Mouse (Mus musculus) adrenal gland (tissue): Measurements from ENCODE around the gene Mucl3.

Experiments
- intact Hi-C: fragments of 180-260 bp; cut with DNase I; formaldehyde crosslinking; loops from one replicate; pipeline ENCODE4 v1.15.1; 2025

The Mucl3 gene

DNA sequence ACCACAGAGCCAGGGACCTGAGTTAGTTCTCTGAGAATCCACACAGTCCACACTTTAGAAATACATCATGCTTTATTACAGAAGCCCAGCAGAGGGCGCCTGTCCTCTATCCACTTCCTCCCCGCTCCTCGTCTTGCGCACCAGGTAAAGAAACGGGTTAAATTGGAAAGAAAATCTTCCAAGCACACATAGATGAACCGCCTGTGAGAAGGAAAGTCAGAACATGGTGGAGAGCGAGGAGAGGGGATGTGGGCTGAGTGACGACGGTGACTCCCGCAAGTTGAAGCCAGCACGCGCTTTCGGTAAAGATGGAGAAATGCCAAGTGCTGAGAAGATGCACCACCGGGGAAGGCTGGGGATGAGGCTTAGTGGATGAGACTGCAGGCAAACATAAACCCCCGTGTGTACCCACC lies 7.8 kb downstream of the Mucl3 start:
- intact Hi-C loops = loop anchor here (2.0 kb wide), 1 partner anchor 31 kb away; the partner anchor contains the start of gene Vars2

DNA sequence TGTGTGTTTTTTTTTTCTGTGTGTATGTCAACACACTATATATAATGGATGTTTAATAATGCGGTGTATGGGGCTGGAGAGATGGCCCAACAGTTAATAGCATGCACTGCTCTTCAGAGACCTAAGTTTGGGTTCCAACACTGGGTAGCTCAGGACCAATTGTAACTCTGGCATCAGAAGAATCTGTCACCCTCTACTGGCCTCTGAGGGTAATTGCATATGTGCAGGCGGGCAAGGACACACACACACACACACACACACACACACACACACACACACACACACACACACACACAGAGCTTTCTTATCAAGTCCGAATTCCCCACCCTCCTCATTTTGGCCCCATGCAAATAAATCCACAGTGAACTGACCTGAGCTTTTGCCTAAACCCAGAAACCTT lies 8.3 kb downstream of the Mucl3 start:
- intact Hi-C loops = no loop called here

DNA sequence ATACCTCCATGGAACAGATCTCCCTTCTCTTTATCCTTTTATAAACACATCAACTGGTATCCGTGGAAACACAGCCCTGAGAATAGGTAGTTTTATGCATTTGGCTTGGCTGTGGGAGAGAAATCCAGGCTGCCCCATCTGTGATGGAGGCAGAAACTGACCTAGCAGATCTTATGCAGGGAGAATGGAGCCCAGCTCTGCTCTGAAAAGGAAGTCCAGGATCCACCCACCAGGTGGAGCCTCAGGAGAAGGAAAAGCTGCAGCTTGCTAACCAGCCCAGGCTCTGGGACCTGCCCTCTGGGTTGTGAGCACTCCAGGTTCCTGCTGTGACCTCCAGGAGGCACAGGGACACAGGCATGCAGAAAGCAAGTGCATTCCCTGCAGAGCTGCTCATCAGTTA lies 9.5 kb downstream of the Mucl3 start:
- intact Hi-C loops = no loop called here

DNA sequence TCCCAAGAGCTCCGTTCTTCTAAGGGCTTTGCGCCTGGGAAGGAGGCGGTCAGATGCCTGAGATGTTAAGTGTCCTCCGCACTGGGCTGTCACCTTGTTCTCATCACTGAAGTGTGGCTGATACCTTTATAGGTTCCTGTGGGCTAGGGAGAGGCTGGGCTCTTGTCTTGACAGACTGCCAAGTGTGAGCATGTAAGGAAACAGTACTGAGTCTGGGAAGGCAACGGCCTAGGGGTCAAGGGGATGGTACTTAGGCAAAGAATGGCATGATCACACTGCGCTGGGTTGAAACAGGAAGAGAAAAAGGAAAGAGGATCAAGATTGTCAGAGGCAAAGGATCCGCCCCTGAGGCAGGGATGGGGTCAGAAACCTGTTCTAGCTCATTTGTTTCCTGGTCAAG lies 17.0 kb downstream of the Mucl3 start, which contains the start of gene Gm9573:
TSS of gene Gm9573 (minus strand) at position 101 of the 400 bp plus-strand sequence.
- intact Hi-C loops = no loop called here

DNA sequence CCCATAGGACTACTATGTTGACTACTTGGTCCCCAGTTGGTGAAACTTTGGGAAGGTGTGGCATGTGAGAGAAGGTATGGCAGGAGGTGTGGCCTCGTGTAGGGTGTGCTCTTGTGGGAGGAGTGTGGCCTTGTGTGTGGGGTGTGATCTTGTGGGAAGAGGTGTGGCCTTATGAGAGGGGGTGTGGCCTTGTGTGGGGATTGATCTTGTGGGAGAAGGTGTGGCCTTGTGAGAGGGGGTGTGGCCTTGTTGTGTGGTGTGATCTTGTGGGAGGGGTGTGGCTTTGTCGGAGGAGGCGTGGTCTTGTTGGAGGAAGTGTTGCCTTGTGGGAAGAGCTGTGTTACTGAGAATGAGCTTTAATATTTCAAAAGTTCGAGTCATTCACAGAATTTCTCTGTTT lies 26.4 kb downstream of the Mucl3 start:
- intact Hi-C loops = no loop called here

DNA sequence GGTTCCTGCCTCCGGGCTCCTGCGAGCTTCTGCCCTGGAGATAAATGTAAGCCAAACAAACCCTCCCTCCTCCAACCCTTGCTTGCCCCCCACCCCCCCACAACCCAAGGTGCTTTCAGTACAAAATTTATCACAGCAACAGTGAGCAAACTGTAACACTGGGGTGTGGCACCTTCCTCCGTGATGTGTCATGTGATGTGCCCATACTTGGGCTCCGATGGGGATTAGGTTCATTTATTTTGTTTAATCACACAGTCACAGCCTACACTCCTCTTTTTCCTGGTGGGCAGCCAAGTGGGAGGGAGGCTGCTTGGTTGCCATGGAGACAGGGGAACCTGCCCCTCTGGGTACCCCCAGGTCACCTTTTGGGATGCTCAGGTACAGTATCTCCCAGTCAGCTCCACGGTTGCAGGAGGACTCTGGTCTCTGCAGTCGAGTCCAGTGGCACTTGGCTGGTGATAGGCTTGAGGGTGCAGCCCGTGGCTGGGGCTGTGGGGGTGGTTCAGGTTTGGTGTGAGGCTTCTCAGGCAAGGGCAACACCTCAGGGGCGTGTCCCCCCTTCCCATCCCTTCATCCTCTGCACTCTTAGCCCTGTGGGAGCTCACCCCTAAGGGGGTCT lies 41.6 kb downstream of the Mucl3 start:
- intact Hi-C loops = no loop called here

DNA sequence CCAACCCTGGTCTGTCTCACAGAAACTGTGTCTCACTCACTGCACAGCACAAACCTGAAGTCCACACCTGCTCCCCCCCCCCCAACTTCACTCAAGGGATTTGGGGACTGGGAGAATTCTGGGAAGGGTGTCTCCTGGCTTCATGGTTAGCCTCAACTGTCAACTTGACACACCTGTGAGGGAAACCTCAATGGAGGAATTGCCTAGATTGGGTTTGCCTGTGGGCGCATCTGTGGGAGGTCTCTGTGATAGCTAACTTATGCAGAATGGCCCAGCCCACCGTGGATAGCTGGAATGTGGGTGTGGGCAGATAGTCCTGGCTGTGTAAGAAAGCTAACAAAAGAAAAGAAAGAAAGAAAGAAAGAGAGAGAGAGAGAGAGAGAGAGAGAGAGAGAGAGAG lies 42.2 kb downstream of the Mucl3 start, which contains the start of gene Sfta2:
TSS of gene Sfta2 (plus strand) at position 301 of the 400 bp plus-strand sequence.
- intact Hi-C loops = no loop called here

DNA sequence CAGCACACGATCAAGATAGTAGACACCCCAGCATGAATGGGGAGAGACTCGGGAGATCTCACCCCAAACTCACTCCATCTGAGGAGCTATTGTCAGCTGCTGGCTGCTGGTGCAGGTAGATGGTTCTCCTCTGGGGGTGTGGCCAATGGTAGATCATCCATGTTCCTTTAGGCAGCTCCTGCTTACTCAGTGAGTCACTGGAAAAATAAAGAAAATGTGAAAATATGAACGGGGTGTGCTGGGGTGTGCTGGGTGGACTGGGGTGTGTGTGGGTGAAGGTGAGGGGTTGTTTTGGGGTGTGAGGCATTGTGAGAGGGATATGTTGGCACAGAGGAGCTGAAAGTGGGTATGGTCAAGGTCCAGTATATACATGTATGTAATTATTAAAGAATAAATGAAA lies 46.1 kb downstream of the Mucl3 start:
- intact Hi-C loops = no loop called here

DNA sequence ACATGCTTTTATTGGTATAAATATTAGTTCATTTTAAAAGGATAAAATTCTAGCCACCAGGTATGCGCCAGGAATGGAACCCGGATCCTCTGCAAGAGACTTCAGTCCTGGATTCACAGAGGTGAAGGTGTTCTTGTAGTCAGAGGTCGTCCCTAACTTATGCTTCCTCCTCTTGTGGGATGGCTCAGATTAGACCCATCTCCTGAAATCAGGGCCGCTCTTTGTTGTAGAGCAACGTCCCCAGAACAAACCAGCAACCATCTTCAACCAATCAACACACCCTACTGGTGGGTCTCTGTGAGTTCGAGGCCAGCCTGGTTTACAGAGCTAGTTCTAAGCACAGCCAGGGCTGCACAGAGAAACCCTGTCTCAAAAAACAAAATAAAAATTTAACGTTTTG lies 49.0 kb downstream of the Mucl3 start:
- intact Hi-C loops = loop anchor here (5.0 kb wide), 1 partner anchor 143 kb away; no protein-coding TSS in a partner anchor

DNA sequence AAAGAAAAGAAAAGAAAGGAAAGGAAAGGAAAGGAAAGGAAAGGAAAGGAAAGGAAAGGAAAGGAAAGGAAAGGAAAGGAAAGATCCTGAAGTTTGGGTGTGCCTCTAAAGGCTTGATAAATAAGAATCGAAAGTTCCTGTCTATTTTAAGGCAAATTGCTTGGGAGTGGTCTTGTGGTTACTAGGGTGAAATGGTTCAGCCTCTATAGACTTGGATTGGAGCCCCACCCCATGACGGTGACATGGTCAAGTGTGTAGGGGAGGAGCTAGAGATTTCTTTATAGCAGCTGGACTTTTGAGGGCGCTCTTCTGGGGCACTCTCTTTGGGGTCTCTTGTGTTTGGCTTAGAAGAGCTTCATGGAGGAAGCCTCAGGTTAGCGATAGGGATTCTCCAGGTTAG lies 49.7 kb downstream of the Mucl3 start:
- intact Hi-C loops = loop anchor here (5.0 kb wide), 1 partner anchor 144 kb away; no protein-coding TSS in a partner anchor

DNA sequence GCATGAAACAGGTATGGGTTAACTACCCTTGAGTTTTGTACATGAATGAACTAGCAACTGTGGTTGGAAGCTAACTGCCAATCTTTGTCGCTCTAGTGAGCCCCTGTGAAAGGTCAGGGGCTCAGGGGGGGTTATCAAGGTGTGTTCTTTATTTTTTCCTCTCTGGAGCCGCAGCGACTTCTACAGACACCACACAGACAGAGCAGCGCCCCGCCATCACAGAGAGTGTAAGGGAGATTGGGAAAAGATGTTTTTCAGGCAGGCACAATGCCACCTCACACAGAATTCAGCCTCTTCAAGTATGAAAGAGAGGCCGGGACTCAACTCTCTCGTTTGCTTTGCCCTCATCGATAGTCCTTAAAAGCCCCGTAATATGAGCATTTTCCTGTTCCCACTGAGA lies 51.4 kb downstream of the Mucl3 start:
- intact Hi-C loops = loop anchor here (5.0 kb wide), 1 partner anchor 145 kb away; no protein-coding TSS in a partner anchor

DNA sequence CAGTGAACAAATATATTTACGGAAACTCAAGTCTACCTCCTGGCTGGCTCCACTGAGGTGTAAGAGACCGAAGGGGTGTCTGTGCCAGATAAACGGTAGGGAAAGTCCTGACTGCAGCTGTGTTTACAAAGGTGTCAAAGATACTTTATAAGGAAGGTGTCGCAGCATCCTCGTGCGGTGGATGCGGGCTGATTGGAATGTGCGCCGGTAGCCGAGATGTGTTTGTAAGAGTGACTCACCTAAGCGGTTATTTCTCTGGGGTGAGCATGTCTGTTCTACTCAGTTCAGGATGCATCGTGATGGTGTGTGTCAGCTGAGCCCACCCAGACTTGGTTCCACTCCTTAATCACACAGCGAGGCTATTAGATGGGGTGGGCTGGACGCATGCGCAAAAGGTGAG lies 51.8 kb downstream of the Mucl3 start:
- intact Hi-C loops = loop anchor here (5.0 kb wide), 1 partner anchor 146 kb away; no protein-coding TSS in a partner anchor

DNA sequence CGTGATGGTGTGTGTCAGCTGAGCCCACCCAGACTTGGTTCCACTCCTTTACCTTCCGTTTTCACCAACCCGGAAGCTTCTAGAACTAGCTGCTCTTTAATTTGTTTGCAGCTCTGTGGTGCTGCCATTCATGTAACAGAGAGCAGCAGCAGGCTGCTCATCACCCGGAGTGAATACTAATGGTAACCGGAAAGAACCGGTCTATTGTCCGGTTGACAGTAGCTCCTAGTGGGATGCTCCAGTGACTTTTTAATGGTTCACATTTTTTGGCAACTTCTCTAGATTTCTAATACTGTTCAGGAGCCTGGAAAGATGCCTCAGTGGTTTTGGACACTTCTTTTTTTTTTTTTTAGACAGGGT lies 52.3 kb downstream of the Mucl3 start:
- intact Hi-C loops = loop anchor here (5.0 kb wide), 1 partner anchor 146 kb away; no protein-coding TSS in a partner anchor

DNA sequence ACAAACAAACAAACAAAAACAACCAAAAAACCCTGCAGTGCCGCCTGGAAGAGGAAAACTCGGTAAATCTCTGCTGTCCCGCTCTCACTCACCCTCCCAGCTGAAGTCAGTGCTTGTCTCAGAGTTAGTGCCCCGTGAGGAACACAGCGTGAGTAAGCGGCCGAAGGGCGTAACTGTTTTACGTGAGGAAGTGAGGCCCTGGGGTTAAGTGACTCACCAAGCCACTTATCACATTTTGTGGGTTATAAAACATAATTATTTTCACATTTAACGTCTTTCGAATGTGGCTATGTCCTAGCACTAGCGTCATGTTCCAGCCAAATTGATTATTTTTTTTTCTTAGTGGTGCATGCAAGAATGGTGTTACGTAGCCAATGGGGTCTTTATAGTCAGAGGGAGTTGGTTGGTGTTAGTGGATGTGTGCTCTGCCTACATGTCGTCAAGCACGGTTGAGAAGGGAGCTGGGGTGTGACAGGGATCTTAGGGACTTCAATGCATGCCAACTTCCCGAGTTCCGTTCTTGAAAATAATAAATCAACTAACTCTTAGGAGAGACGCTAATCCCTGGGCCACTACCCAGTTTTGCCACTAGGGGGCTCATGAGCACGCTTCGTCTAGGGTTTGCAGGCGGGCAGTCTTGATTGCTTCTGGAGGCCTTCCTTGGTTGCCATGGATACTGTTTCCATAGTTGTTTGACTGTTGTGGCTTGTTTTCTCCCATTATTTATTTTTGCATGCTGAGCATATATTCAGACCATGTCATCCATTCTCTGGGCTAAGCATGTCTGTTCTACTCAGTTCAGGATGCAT lies 52.9 kb downstream of the Mucl3 start:
- intact Hi-C loops = loop anchor here (5.0 kb wide), 1 partner anchor 147 kb away; no protein-coding TSS in a partner anchor

DNA sequence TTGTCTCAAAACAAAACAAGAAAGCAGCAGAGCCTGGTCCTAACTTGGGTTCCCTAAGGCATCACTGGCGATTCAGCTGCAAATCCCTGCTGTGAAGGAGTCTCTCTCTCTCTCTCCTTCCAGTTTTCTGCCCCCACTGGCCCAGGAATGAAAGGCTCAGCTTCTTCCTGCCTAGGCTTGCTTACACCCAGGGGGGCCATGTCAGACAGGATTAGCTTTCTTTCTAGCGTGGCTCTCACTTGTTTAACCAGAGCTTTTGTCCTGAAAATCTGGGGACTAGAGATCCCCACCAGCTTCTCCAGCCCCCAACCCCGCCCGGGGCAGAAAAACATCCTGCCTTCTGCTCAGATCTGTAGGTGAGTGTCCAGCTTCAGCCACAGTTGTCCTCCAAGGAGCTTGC lies 55.1 kb downstream of the Mucl3 start:
- intact Hi-C loops = no loop called here

DNA sequence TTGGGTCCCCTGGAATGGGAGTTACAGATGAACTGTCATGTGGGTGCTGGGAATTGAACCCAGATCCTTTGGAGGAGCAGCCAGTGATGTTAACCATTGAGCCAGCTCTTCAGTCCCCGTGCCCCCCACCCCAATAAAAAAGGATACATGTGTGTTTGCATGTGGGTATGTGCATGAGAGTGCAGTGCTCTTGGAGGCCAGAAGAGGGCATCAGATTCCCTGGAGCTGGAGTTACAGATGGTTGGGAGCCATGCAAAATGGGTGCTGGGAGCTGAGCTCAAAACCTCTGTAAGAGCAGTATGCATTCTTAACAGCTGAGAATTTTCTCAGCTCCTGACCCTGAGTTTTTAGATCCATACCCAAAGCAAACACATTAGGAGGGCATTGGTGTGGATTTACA lies 56.2 kb downstream of the Mucl3 start:
- intact Hi-C loops = no loop called here
